Mouse (Mus musculus): ENCODE measurements around the gene Csnk1d. TPM values are rescaled to one million over a fixed set of nuclear protein-coding genes. Genes with fewer than 3 reads are reported as not detected.

The Csnk1d gene
- polyA plus RNA-seq, 1 experiment from 2014 or later, result 133 TPM

- no peaks in the 10 kb centered on the region for H3K27me3 ChIP-seq
- H3K4me3 ChIP-seq, result peak within 1 kb of the TSS; percentile 73
- no peaks in the 10 kb centered on the region for H3K36me3 ChIP-seq
- peak within 1 kb of the TSS; percentile 72 for H3K9ac ChIP-seq
- peak; percentile 94 for ATAC-seq (ENCODE audit: borderline replicate concordance, extremely low read depth, low FRiP score, low TSS enrichment)
- H3K9me3 ChIP-seq, result no peaks in the 10 kb centered on the region
- H3K4me2 ChIP-seq, result peak within 1 kb of the TSS; percentile 88
- peaks cover 17% of the 10 kb centered on the region for H3K4me1 ChIP-seq
- peak within 1 kb of the TSS; percentile 21; the same call in 1 of the 2 replicates for H3K27ac ChIP-seq
- WGBS, result 8% methylated on average over 44 of the region's 44 CpGs
Measured at GRCm38 (mm10) chr11:120932564-120933398, 58.3 kb downstream of the Csnk1d start, which contains the start of gene Ccdc57. Gene Ccdc57 (minus strand): TSS chr11:120932872.

GRCm38 (mm10) chr11:120931479-120931878, 59.7 kb downstream of the Csnk1d start:
- Histone ChIP-seq H3K4me3 (no peak overlapping the region; the same call in 1 of the 2 replicates), H3K36me3 (no peaks in the 10 kb centered on the region), H3K4me2 (peak overlapping the region; percentile 88; the same call in 1 of the 2 replicates), H3K9me3 (no peaks in the 10 kb centered on the region), H3K27me3 (no peaks in the 10 kb centered on the region), H3K27ac (no peak overlapping the region), H3K4me1 (peaks cover 17% of the 10 kb centered on the region), H3K9ac (no peak overlapping the region)
- no peak for ATAC-seq (ENCODE audit: borderline replicate concordance, extremely low read depth, low FRiP score, low TSS enrichment)
- 90% methylated on average over 4 of the region's 4 CpGs for WGBS

- WGBS, result 81% methylated on average over 4 of the region's 4 CpGs
- Histone ChIP-seq H3K4me3 (no peak overlapping the region), H3K9me3 (no peaks in the 10 kb centered on the region), H3K27me3 (no peaks in the 10 kb centered on the region), H3K4me2 (no peak overlapping the region), H3K27ac (no peak overlapping the region), H3K36me3 (no peaks in the 10 kb centered on the region), H3K4me1 (peaks cover 17% of the 10 kb centered on the region), H3K9ac (no peak overlapping the region)
- no peak for ATAC-seq (ENCODE audit: borderline replicate concordance, extremely low read depth, low FRiP score, low TSS enrichment)
Measured at GRCm38 (mm10) chr11:120928468-120928867, 62.7 kb downstream of the Csnk1d start.

- WGBS, result 91% methylated on average over 3 of the region's 3 CpGs
- no peak for ATAC-seq (ENCODE audit: borderline replicate concordance, extremely low read depth, low FRiP score, low TSS enrichment)
- no peaks in the 10 kb centered on the region for H3K27me3 ChIP-seq
- peaks cover 33% of the 10 kb centered on the region for H3K36me3 ChIP-seq
- no peaks in the 10 kb centered on the region for H3K4me1 ChIP-seq
- H3K9me3 ChIP-seq, result no peaks in the 10 kb centered on the region
- H3K4me2 ChIP-seq, result no peak overlapping the region
- no peak overlapping the region for H3K27ac ChIP-seq
- H3K9ac ChIP-seq, result no peak overlapping the region
- H3K4me3 ChIP-seq, result no peak overlapping the region
Measured at GRCm38 (mm10) chr11:120922528-120922927, 68.6 kb downstream of the Csnk1d start.

- Histone ChIP-seq H3K36me3 (peaks cover 33% of the 10 kb centered on the region), H3K4me2 (no peak overlapping the region), H3K4me1 (no peaks in the 10 kb centered on the region), H3K9ac (no peak overlapping the region), H3K27me3 (no peaks in the 10 kb centered on the region), H3K4me3 (no peak overlapping the region), H3K9me3 (no peaks in the 10 kb centered on the region), H3K27ac (no peak overlapping the region)
- 96% methylated on average over 5 of the region's 5 CpGs for WGBS
- ATAC-seq (ENCODE audit: borderline replicate concordance, extremely low read depth, low FRiP score, low TSS enrichment), result no peak
Measured at GRCm38 (mm10) chr11:120917756-120918155, 73.4 kb downstream of the Csnk1d start.

- H3K36me3 ChIP-seq, result peaks cover 29% of the 10 kb centered on the region
- 63% methylated on average over 3 of the region's 3 CpGs for WGBS
- H3K9ac ChIP-seq, result no peak overlapping the region
- H3K9me3 ChIP-seq, result no peaks in the 10 kb centered on the region
- no peak overlapping the region for H3K4me2 ChIP-seq
- H3K27me3 ChIP-seq, result no peaks in the 10 kb centered on the region
- no peak for ATAC-seq (ENCODE audit: borderline replicate concordance, extremely low read depth, low FRiP score, low TSS enrichment)
- no peaks in the 10 kb centered on the region for H3K4me1 ChIP-seq
- H3K27ac ChIP-seq, result no peak overlapping the region
- H3K4me3 ChIP-seq, result no peak overlapping the region
Measured at GRCm38 (mm10) chr11:120916477-120916876, 74.7 kb downstream of the Csnk1d start.

GRCm38 (mm10) chr11:120913796-120914195, 77.3 kb downstream of the Csnk1d start:
- ATAC-seq (ENCODE audit: borderline replicate concordance, extremely low read depth, low FRiP score, low TSS enrichment), result no peak
- H3K4me2 ChIP-seq, result no peak overlapping the region
- 92% methylated on average over 4 of the region's 4 CpGs for WGBS
- H3K4me3 ChIP-seq, result no peak overlapping the region
- H3K9ac ChIP-seq, result no peak overlapping the region
- H3K4me1 ChIP-seq, result no peaks in the 10 kb centered on the region
- no peaks in the 10 kb centered on the region for H3K27me3 ChIP-seq
- no peak overlapping the region for H3K27ac ChIP-seq
- peaks cover 10% of the 10 kb centered on the region for H3K36me3 ChIP-seq
- H3K9me3 ChIP-seq, result no peaks in the 10 kb centered on the region

Other genes with a start within 250 kb of the Csnk1d start
- gene Hmga1b, start 228.5 kb downstream of the Csnk1d start, polyA plus RNA-seq (2015; fragmentation: Nextera tagmentation; extraction: Ambion mirVana), result 3.9 and 4.8 TPM in 2 replicates
- 35.4 and 38.3 TPM in 2 replicates for gene Rfng, start 207.1 kb downstream of the Csnk1d start, polyA plus RNA-seq (2015; fragmentation: Nextera tagmentation; extraction: Ambion mirVana)
- gene Gps1, start 207.1 kb downstream of the Csnk1d start, polyA plus RNA-seq (2015; fragmentation: Nextera tagmentation; extraction: Ambion mirVana), result 205 and 213 TPM in 2 replicates
- gene Dus1l, start 194.9 kb downstream of the Csnk1d start, polyA plus RNA-seq (2015; fragmentation: Nextera tagmentation; extraction: Ambion mirVana), result 84.3 and 90.4 TPM in 2 replicates
- gene Fasn, start 166.8 kb downstream of the Csnk1d start, polyA plus RNA-seq (2015; fragmentation: Nextera tagmentation; extraction: Ambion mirVana), result 49.0 and 53.2 TPM in 2 replicates
- 6.6 and 6.8 TPM in 2 replicates for gene Ccdc57, start 58.5 kb downstream of the Csnk1d start, polyA plus RNA-seq (2015; fragmentation: Nextera tagmentation; extraction: Ambion mirVana)
- gene Slc16a3, start 42.9 kb downstream of the Csnk1d start, polyA plus RNA-seq (2015; fragmentation: Nextera tagmentation; extraction: Ambion mirVana), result 67.1 and 73.0 TPM in 2 replicates
- gene Cd7, start 48.1 kb upstream of the Csnk1d start, polyA plus RNA-seq (2015; fragmentation: Nextera tagmentation; extraction: Ambion mirVana), result 0.65 and 1.5 TPM in 2 replicates
- not detected in 2 replicates for gene Sectm1b, start 72.2 kb upstream of the Csnk1d start, polyA plus RNA-seq (2015; fragmentation: Nextera tagmentation; extraction: Ambion mirVana)
- 0.26 TPM in 1 of 2 replicates, not detected in the other for gene Sectm1a, start 89.9 kb upstream of the Csnk1d start, polyA plus RNA-seq (2015; fragmentation: Nextera tagmentation; extraction: Ambion mirVana)
- not detected in 2 replicates for gene Tex19.2, start 127.3 kb upstream of the Csnk1d start, polyA plus RNA-seq (2015; fragmentation: Nextera tagmentation; extraction: Ambion mirVana)
- gene Tex19.1, start 154.8 kb upstream of the Csnk1d start, polyA plus RNA-seq (2015; fragmentation: Nextera tagmentation; extraction: Ambion mirVana), result 0.09 TPM in 1 of 2 replicates, not detected in the other
- gene Uts2r, start 168.9 kb upstream of the Csnk1d start, polyA plus RNA-seq (2015; fragmentation: Nextera tagmentation; extraction: Ambion mirVana), result 0.09 TPM in 1 of 2 replicates, not detected in the other
- gene Hexdc, start 213.1 kb upstream of the Csnk1d start, polyA plus RNA-seq (2015; fragmentation: Nextera tagmentation; extraction: Ambion mirVana), result 5.9 and 8.8 TPM in 2 replicates
- gene Ogfod3, start 213.4 kb upstream of the Csnk1d start, polyA plus RNA-seq (2015; fragmentation: Nextera tagmentation; extraction: Ambion mirVana), result 25.7 and 27.9 TPM in 2 replicates
- gene Cybc1, start 238.0 kb upstream of the Csnk1d start, polyA plus RNA-seq (2015; fragmentation: Nextera tagmentation; extraction: Ambion mirVana), result 35.2 and 35.3 TPM in 2 replicates
- 47.7 and 51.9 TPM in 2 replicates for gene Narf, start 245.9 kb upstream of the Csnk1d start, polyA plus RNA-seq (2015; fragmentation: Nextera tagmentation; extraction: Ambion mirVana)